Mouse (Mus musculus) embryonic facial prominence, embryonic 15.5 days (tissue): ENCODE measurements around the gene Zfp697. TPM values are rescaled to one million over a fixed set of nuclear protein-coding genes. Genes with fewer than 3 reads are reported as not detected.
"Not testable (repeated sequence)": the region's sequence is repeated elsewhere in the genome, so short reads cannot be mapped to it uniquely, and the experiment has no call there.

Source experiments
- ATAC-seq: fragments of 200-750 bp; cut with Nextera tagmentation; 2 replicates; pipeline ENCODE4 v1.8.0; 2017; ENCODE audit warnings: low read depth, moderate TSS enrichment; ENCODE audit not compliant: insufficient number of reproducible peaks, low FRiP score, low TSS enrichment
- H3K27ac ChIP-seq: fragments of 300-500 bp; sonication (generic); replicated peaks from 2 replicates; pipeline ENCODE4 v1.5.1; 2015; ENCODE audit warnings: mild to moderate bottlenecking, inconsistent platforms
- H3K27me3 ChIP-seq: fragments of 300-500 bp; sonication (generic); 2 replicates; pipeline ENCODE4 v1.6.1; 2015; ENCODE audit warnings: inconsistent platforms
- H3K36me3 ChIP-seq: fragments of 300-500 bp; sonication (generic); 2 replicates; pipeline ENCODE4 v1.6.1; 2015; ENCODE audit warnings: mild to moderate bottlenecking, inconsistent platforms
- H3K4me1 ChIP-seq: fragments of 300-500 bp; sonication (generic); 2 replicates; pipeline ENCODE4 v1.6.1; 2015; ENCODE audit warnings: inconsistent platforms
- H3K4me2 ChIP-seq: fragments of 300-500 bp; sonication (generic); replicated peaks from 2 replicates; pipeline ENCODE4 v1.6.1; 2015; ENCODE audit warnings: mild to moderate bottlenecking, inconsistent platforms
- H3K4me3 ChIP-seq: fragments of 300-500 bp; sonication (generic); replicated peaks from 2 replicates; pipeline ENCODE4 v1.5.1; 2015; ENCODE audit warnings: mild to moderate bottlenecking, inconsistent platforms
- H3K9ac ChIP-seq: fragments of 300-500 bp; sonication (generic); 2 replicates; pipeline ENCODE4 v1.6.1; 2015; ENCODE audit warnings: inconsistent platforms
- H3K9me3 ChIP-seq: fragments of 300-500 bp; sonication (generic); replicated peaks from 2 replicates; pipeline ENCODE4 v1.6.1; 2016; ENCODE audit warnings: inconsistent platforms
- WGBS: fragments of 180-500 bp; shearing (Covaris S2); methylation state at CpG from one replicate; pipeline ENCODE4 v1.1.7; 2015; 5-methylcytosine and 5-hydroxymethylcytosine counted together
- polyA plus RNA-seq: library from polyadenylated mRNA; unstranded; fragments of >200 nt; fragmentation: Nextera tagmentation; extraction: Ambion mirVana; gene quantifications from 2 replicates; pipeline ENCODE4 v1.2.1, GENCODE M21; 2015

Zfp697 gene
- polyA plus RNA-seq, 1 experiment from 2014 or later, result 6.0 TPM

DNA sequence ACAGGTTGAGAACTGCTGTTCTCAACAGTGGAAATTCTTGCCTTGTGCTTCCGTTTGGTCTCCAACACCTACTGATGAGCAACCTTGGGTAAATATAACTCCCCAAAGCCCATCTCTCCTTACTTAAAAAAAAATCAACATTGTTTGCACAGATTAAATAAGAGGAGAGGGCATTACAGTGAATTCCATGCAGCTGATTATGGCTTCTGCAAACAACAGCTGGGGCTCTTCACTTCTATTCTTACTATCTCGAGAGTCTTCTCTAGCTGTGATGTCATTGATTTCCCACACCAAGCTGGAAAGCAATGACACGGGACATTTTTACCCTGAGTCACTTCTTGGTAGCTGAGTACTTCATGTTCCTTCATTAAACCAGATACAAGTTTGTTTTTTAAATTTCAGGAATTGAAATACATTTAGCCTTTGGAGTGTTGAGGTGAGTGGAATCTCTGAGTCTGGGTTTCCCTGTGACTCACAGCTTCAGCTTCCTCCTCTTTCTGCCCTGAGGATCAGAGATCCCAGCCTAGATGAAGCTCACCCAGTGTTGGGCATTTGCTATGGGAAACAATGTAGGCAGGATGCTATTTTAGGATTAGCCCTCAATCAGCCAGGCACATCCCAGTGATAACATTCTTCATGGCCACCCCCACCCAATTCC, 8.1 kb upstream of the Zfp697 start:
- no peak overlapping the region for H3K4me2 ChIP-seq
- H3K9me3 ChIP-seq, result no peaks in the 10 kb centered on the region
- WGBS, result 68% methylated on average over 3 of the region's 3 CpGs
- no peaks in the 10 kb centered on the region for H3K36me3 ChIP-seq
- no peak for ATAC-seq
- no peaks in the 10 kb centered on the region for H3K27me3 ChIP-seq
- H3K27ac ChIP-seq, result no peak overlapping the region
- no peak overlapping the region for H3K4me3 ChIP-seq
- no peak overlapping the region for H3K9ac ChIP-seq
- no peaks in the 10 kb centered on the region for H3K4me1 ChIP-seq

DNA sequence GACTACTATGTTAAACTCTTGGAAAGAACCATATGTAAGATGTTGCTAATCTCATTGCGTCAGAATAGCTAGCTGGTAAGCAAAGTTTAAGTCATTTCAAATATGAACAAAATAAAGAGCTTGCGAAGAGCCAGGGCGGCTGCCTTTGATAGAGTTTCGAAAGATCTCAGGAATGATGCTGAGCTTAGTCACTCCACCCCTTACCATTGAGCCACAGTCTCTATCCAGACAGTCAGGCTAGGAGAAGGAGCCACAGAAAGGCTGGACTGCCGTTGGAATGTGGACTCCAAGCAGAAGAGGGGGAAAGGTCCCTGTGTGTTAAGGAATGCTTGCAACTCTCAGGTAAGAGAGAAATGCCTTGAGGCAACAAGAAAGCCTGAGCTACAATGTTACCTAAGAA, 7.3 kb upstream of the Zfp697 start:
- no peak overlapping the region for H3K4me2 ChIP-seq
- no peaks in the 10 kb centered on the region for H3K4me1 ChIP-seq
- H3K27me3 ChIP-seq, result no peaks in the 10 kb centered on the region
- no peak overlapping the region for H3K27ac ChIP-seq
- H3K9me3 ChIP-seq, result no peaks in the 10 kb centered on the region
- H3K4me3 ChIP-seq, result no peak overlapping the region
- no peak for ATAC-seq
- WGBS, result 69% methylated on average over 5 of the region's 5 CpGs
- H3K36me3 ChIP-seq, result no peaks in the 10 kb centered on the region
- no peak overlapping the region for H3K9ac ChIP-seq

DNA sequence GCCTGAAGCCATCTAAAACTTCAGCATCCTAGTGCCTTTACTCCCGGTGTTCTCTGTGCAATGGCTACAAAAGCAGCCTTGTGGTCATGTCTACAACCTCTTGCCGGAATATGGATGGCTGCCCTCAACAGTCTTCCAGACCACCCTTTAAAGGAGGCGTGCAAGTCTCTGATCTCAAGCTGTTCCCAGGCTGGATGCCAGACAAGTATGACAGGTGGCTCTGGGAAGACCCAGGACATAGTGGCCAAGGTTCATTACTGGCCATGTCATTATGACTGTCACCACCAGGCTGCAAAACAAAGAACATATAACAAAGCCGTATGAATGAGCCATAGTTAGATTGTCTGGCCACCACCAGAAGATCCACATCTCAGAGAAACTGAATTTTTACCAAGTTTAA, 4.0 kb upstream of the Zfp697 start:
- H3K36me3 ChIP-seq, result no peaks in the 10 kb centered on the region
- H3K4me2 ChIP-seq, result no peak overlapping the region
- no peak overlapping the region for H3K9ac ChIP-seq
- H3K9me3 ChIP-seq, result no peaks in the 10 kb centered on the region
- 81% methylated on average over 4 of the region's 4 CpGs for WGBS
- peaks cover 5% of the 10 kb centered on the region for H3K4me1 ChIP-seq
- no peak overlapping the region for H3K27ac ChIP-seq
- no peaks in the 10 kb centered on the region for H3K27me3 ChIP-seq
- ATAC-seq, result no peak
- no peak overlapping the region for H3K4me3 ChIP-seq

DNA sequence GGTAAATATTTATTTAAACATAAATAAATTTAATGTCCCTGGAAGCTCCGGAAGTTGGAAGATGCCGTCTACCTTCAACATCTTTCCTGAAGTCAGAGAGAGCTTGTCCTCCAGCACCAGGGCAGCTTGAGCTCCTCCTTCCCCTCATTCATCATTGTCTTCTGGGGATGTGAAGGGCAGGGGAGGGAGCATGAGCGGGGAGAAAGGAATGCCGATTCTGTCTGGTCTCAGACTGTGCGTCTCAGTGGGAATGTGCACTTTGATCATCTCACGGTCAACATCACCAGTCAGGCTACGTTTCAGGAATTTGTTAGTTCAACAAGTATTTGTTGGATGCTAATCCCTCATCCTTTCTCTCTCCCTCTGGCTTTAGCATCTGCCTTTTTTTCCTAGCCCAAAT, 3.0 kb upstream of the Zfp697 start:
- 24% methylated on average over 7 of the region's 7 CpGs for WGBS
- peaks cover 11% of the 10 kb centered on the region for H3K4me1 ChIP-seq
- no peaks in the 10 kb centered on the region for H3K9me3 ChIP-seq
- H3K27me3 ChIP-seq, result no peaks in the 10 kb centered on the region
- H3K9ac ChIP-seq, result no peak overlapping the region
- H3K4me3 ChIP-seq, result no peak overlapping the region
- no peak overlapping the region for H3K27ac ChIP-seq
- H3K4me2 ChIP-seq, result no peak overlapping the region
- no peaks in the 10 kb centered on the region for H3K36me3 ChIP-seq
- no peak for ATAC-seq

DNA sequence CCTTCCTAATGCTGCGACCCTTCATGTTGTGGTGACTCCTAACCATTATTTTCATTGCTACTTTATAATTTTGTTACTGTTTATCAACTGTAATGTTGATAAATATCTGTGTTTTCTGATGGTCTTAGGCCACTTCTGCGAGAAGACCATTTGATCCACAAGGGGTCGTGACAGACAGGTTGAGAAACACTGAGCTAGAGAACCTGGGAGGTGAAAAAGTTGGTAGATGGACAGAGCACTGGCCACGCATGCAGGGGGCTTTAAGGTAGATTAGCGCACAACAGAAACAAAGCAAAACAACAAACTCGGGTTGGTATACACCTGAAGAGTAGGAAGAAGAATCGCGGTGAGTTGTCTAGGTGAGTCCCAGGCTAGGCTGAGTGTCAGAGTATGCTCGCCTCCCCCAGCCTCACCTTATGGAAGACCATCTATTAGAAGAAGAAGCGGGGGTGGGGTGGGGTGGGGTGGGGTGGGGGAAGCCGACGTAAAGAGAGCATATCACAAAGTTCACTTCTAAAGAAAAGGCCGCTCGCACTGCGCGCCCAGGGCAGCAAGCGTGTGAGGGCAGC, 500 bp upstream of the Zfp697 start:
- H3K9me3 ChIP-seq, result no peaks in the 10 kb centered on the region
- peak overlapping the region; percentile 60 for H3K4me3 ChIP-seq
- WGBS, result 5% methylated on average over 17 of the region's 17 CpGs
- peaks cover 16% of the 10 kb centered on the region for H3K4me1 ChIP-seq
- H3K9ac ChIP-seq, result peak overlapping the region; percentile 41
- H3K27ac ChIP-seq, result no peak overlapping the region
- H3K27me3 ChIP-seq, result no peaks in the 10 kb centered on the region
- H3K36me3 ChIP-seq, result no peaks in the 10 kb centered on the region
- H3K4me2 ChIP-seq, result peak overlapping the region; percentile 84
- ATAC-seq, result peak; percentile 44; the same call in 1 of the 2 replicates

DNA sequence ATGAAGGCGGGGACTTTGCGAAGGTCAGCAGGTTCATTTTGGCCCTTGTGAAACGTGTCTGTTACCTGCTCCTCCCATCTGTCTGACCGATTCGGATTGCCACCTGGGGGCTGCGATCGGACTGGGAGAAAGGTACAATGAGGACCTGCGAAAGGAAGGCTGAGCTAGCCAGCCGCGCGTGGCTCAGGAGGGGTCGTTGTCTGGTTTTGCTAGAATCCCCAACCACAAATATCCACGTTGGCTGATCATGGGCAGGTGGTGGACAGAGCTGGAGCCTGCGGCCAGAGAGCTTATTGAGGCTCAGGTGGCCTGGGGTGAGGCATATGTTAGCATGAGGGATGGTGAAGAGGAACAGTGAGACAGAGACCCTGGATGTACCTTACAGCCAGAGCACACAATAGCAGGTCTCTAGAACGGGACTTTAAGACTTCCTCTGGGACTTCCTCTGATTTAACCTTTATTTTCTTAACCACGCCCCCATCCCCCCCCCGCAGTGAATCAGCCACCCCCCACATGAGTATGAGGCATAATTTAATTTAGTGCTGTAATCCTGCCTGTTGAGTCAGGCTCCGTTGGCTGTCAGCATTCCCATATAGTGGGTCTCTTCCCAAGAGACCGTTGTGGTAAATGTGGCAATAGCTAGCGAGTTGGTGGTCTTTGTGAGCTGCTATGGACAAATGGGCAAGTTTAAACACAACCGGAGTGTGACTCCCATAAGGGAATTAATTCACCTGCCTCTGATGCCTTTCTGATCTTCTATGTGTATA, 946 bp downstream of the Zfp697 start:
- WGBS, result 6% methylated on average over 21 of the region's 21 CpGs
- H3K9me3 ChIP-seq, result no peaks in the 10 kb centered on the region
- no peaks in the 10 kb centered on the region for H3K36me3 ChIP-seq
- peak overlapping the region; percentile 84 for H3K4me2 ChIP-seq
- peaks cover 27% of the 10 kb centered on the region for H3K4me1 ChIP-seq
- peak overlapping the region; percentile 60 for H3K4me3 ChIP-seq
- no peaks in the 10 kb centered on the region for H3K27me3 ChIP-seq
- H3K27ac ChIP-seq, result no peak overlapping the region
- H3K9ac ChIP-seq, result peak overlapping the region; percentile 41
- ATAC-seq, result no peak

DNA sequence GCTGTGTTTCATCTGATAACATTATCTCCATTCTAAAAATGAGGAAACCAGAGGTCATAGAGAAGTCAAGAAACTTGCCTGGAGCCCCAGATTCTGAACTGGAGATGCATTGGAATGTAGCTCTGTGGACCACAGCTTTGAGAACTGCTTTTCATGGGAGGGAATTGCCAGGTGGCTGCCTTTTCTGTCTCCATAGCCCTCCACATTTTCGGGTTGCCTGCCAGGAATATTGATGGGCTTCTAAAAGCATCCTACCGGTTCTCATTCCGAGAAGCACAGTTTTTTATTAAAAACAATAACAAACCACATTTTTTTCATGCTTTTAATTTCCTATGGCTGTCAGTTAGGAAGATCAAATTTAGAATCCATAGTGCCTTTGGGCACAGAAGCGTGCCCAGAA, 4.8 kb downstream of the Zfp697 start:
- ATAC-seq, result no peak
- Histone ChIP-seq H3K9me3 (no peaks in the 10 kb centered on the region), H3K36me3 (no peaks in the 10 kb centered on the region), H3K27ac (no peak overlapping the region), H3K27me3 (no peaks in the 10 kb centered on the region), H3K9ac (no peak overlapping the region), H3K4me1 (peaks cover 27% of the 10 kb centered on the region), H3K4me3 (no peak overlapping the region), H3K4me2 (no peak overlapping the region)
- WGBS, result 22% methylated on average over 4 of the region's 4 CpGs

DNA sequence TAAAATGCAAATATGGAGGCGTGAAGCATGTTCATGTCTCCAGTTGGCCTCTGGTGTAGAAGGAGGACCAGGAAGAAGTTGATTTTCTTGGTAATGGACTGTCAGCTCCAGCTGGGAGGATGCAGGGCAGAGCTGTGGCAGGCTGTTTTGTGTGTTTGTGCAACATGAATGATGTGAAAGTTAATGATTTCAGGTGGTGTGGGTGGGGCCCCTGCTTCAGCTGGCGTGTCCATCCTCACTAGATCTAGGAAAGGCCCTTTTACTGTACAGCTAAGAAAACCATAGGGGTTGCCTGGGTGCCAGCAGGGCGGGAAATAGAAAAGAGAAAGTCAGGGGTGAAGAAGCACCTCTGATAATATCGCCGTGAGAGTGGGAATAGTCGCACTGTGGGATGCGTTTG, 5.5 kb downstream of the Zfp697 start:
- no peak overlapping the region for H3K9ac ChIP-seq
- H3K9me3 ChIP-seq, result no peaks in the 10 kb centered on the region
- H3K4me2 ChIP-seq, result no peak overlapping the region
- WGBS, result 86% methylated on average over 7 of the region's 7 CpGs
- no peaks in the 10 kb centered on the region for H3K36me3 ChIP-seq
- no peak for ATAC-seq
- H3K27ac ChIP-seq, result no peak overlapping the region
- no peaks in the 10 kb centered on the region for H3K27me3 ChIP-seq
- peaks cover 27% of the 10 kb centered on the region for H3K4me1 ChIP-seq
- no peak overlapping the region for H3K4me3 ChIP-seq

DNA sequence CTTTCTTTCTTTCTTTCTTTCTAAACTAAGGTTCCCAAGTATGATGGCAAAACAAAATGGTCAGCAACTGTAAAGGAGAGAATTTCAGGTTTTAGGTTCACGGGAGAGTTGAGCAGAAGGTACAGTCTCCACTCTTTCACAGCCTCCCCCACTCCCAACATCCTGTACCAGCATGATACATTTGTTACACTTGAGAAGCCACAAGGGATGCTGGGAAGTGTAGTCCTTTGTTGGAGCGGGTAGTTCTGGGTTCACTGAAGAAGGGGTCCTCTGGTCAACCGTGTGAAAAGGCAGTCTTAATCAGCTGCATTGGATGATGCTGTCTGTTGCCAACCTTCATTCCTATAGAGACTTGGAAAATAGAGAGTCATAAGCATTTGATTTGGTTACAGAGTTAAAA, 7.0 kb downstream of the Zfp697 start:
- Histone ChIP-seq H3K9me3 (no peaks in the 10 kb centered on the region), H3K4me3 (no peak overlapping the region), H3K27me3 (no peaks in the 10 kb centered on the region), H3K27ac (no peak overlapping the region), H3K9ac (no peak overlapping the region), H3K4me2 (no peak overlapping the region), H3K36me3 (no peaks in the 10 kb centered on the region), H3K4me1 (peaks cover 17% of the 10 kb centered on the region; the same call in 1 of the 2 replicates)
- ATAC-seq, result no peak
- WGBS, result 66% methylated on average over 3 of the region's 3 CpGs

DNA sequence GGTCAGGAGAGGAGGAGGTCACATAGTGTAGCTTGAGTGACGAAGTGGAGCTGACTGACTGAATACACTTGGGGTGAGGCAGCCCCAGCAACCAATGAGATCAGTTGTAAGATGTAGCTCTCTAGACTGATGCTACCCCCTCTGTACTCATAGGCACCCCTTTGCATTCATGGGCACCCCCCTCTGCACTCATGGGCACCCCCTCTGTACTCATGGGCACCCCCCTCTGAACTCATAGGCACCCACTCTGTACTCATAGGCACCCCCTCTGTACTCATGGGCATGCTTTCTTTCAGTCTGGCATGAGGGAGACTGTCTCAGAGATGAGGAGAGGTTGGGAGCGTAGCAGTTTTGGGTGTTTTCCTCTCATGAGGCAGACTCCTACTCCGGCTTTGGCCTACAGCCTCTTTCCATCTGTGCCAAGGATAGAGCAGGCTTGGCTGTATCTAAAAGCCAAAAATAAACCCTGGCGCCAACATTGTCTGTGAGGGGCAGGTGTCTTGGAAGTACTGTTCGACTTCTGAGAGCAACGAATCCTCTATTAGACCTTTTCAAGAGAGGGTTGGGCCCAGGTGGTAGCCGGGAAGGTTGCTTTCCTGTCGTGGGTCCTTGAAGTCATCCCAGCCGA, 22.1 kb downstream of the Zfp697 start:
- not testable (repeated sequence) for H3K4me1 ChIP-seq, H3K27me3 ChIP-seq, H3K4me3 ChIP-seq, H3K9me3 ChIP-seq, H3K9ac ChIP-seq, H3K4me2 ChIP-seq, H3K27ac ChIP-seq, H3K36me3 ChIP-seq, ATAC-seq
- 90% methylated on average over 9 of the region's 9 CpGs for WGBS

DNA sequence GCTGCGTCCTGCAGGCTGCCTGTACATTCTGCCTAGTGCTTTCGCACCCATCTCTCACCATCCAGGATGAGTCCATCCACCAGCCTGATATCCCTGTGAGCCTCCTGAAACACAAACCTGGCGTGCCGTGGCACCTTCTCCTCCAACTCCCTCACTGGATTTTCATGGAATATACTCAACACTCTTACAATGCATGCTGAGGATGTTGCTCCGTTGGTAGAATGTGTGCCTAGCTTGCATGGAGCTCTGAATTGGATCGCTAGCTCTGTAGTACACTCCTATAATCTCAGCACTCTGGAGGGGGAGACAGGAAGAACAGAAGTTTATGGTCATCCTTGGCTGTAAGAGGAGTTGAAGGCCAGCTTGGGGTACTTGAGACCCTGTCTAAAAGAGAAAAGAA, 23.6 kb downstream of the Zfp697 start:
- not testable (repeated sequence) for H3K4me1 ChIP-seq, H3K4me3 ChIP-seq, H3K27me3 ChIP-seq, H3K9ac ChIP-seq, H3K36me3 ChIP-seq, H3K9me3 ChIP-seq, H3K27ac ChIP-seq, H3K4me2 ChIP-seq, ATAC-seq
- 86% methylated on average over 6 of the region's 6 CpGs for WGBS
